In the genomic region with DNA sequence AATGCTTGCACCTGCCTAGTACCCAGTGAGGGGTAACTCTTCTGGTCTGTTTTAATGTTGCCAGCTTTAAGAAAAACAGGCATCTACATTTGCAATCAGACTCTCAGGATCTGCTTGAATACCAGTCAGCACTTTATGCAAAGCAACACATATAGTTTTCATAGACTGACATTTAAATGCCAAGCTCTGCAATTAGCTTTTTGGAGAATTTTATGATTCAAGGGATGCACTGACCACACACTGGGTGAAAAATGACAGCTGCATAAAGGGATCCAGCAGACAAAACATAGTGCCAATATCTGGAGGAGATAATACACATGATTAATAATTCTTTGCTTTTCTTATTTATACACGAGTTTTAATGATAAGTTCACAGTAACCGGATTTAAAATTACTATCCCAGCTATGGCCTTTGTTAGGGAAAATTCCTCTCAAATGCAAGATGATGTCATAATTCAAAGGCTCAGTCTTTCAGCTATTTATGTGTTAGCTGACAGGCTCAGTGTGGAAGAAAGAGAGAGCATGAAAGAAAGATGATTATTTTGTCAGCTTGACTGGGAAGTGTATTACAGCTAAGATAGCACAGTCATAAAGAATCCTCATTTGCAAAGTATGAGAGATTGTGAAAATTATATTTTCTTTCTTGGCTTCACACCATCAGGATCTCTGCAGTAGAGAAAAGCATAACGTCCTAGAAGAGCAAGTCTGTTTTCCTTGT, we compare ENCODE assay signal across 28 mouse cellular contexts.
DNase-seq lines count a peak whose midpoint lies in the region; ATAC-seq and TF ChIP-seq lines count a peak whose summit lies in the region.
"Had no signal": no experiment of that assay in that cellular context is flagged by ENCODE, and none has a peak within 500 bp of the region (broad histone marks: within the 10 kb centered on the region; RNA-seq: fewer than 3 reads in every experiment).

No protein-coding gene starts in this region.

- no peaks in the 10 kb centered on the region for H3K4me1 ChIP-seq in forebrain, embryonic 13.5 days
- no peaks in the 10 kb centered on the region for H3K4me1 ChIP-seq in forebrain, embryonic 11.5 days (replicated peaks; ENCODE audit: control insufficient read depth, insufficient read depth, low read length)
- H3K4me1 ChIP-seq in hindbrain, embryonic 14.5 days (replicated peaks; ENCODE audit: control insufficient read depth, insufficient read depth, low read length) = no peaks in the 10 kb centered on the region
- no peaks in the 10 kb centered on the region for H3K4me1 ChIP-seq in hindbrain, embryonic 11.5 days (replicated peaks; ENCODE audit: control insufficient read depth, insufficient read depth, low read length)
- no peaks in the 10 kb centered on the region for H3K4me1 ChIP-seq in midbrain, embryonic 15.5 days
- H3K4me1 ChIP-seq in midbrain, embryonic 11.5 days (ENCODE audit: control insufficient read depth, insufficient read depth, low read length) = no peaks in the 10 kb centered on the region
- no peaks in the 10 kb centered on the region for H3K4me1 ChIP-seq in hindbrain, postnatal 0 days (ENCODE audit: insufficient read depth, low read length)
- H3K4me1 ChIP-seq: embryonic facial prominence, embryonic 12.5 days; heart, embryonic 13.5 days; limb, embryonic 12.5 days; stomach, embryonic 15.5 days had no signal

- H3K4me2 ChIP-seq in forebrain, embryonic 13.5 days = no peak overlapping the region
- H3K4me2 ChIP-seq in forebrain, embryonic 11.5 days (ENCODE audit: low read depth, low read length, severe bottlenecking) = no peak overlapping the region
- no peak overlapping the region for H3K4me2 ChIP-seq in hindbrain, embryonic 14.5 days (replicated peaks)
- no peak overlapping the region for H3K4me2 ChIP-seq in hindbrain, embryonic 11.5 days (replicated peaks; ENCODE audit: low read depth, low read length)
- no peak overlapping the region for H3K4me2 ChIP-seq in midbrain, embryonic 15.5 days
- H3K4me2 ChIP-seq in midbrain, embryonic 11.5 days = no peak overlapping the region
- H3K4me2 ChIP-seq in hindbrain, postnatal 0 days (ENCODE audit: low read depth, low read length) = no peak overlapping the region
- H3K4me2 ChIP-seq: embryonic facial prominence, embryonic 12.5 days; heart, embryonic 13.5 days; limb, embryonic 12.5 days; liver, embryonic 11.5 days; stomach, embryonic 15.5 days had no signal

- no peaks in the 10 kb centered on the region for H3K9me3 ChIP-seq in forebrain, embryonic 13.5 days (replicated peaks)
- H3K9me3 ChIP-seq in forebrain, embryonic 11.5 days (ENCODE audit: control insufficient read depth, low read length) = no peaks in the 10 kb centered on the region
- no peaks in the 10 kb centered on the region for H3K9me3 ChIP-seq in hindbrain, embryonic 14.5 days (ENCODE audit: control insufficient read depth, low read length)
- no peaks in the 10 kb centered on the region for H3K9me3 ChIP-seq in hindbrain, embryonic 11.5 days (ENCODE audit: control insufficient read depth, low read length)
- H3K9me3 ChIP-seq in midbrain, embryonic 15.5 days = no peaks in the 10 kb centered on the region
- no peaks in the 10 kb centered on the region for H3K9me3 ChIP-seq in midbrain, embryonic 11.5 days (ENCODE audit: control insufficient read depth, low read length)
- H3K9me3 ChIP-seq in hindbrain, postnatal 0 days (ENCODE audit: low read length) = no peaks in the 10 kb centered on the region
- H3K9me3 ChIP-seq: embryonic facial prominence, embryonic 12.5 days; heart, embryonic 13.5 days; limb, embryonic 12.5 days; stomach, embryonic 15.5 days had no signal

- 58% methylated on average over 3 of the region's 3 CpGs for WGBS in forebrain, embryonic 13.5 days
- whole genome bisulfite sequencing in forebrain, embryonic 11.5 days = 84% methylated on average over 3 of the region's 3 CpGs
- WGBS in hindbrain, embryonic 14.5 days = 61% methylated on average over 3 of the region's 3 CpGs
- WGBS in hindbrain, embryonic 11.5 days = 70% methylated on average over 3 of the region's 3 CpGs
- whole genome bisulfite sequencing in midbrain, embryonic 15.5 days = 54% methylated on average over 3 of the region's 3 CpGs
- WGBS in midbrain, embryonic 11.5 days = 80% methylated on average over 3 of the region's 3 CpGs
- 54% methylated on average over 3 of the region's 3 CpGs for WGBS in hindbrain, postnatal 0 days

- no peak for DNase-seq in forebrain, embryonic 11.5 days (ENCODE audit: low spot score)
- peak; percentile 31 for DNase-seq in hindbrain, embryonic 14.5 days (ENCODE audit: low spot score)
- DNase-seq in hindbrain, embryonic 11.5 days (ENCODE audit: low spot score) = no peak
- DNase-seq in midbrain, embryonic 11.5 days (ENCODE audit: low spot score, missing footprints) = no peak
- peak; percentile 3 for DNase-seq in hindbrain, postnatal 0 days (ENCODE audit: low spot score)
- no peak for DNase-seq in spleen, postnatal 14 days (ENCODE audit: low spot score in 2 of 2)
- DNase-seq: adrenal gland, postnatal 25 days; cerebellum, adult 11-12 months; cerebellum, postnatal 14 days; gastrocnemius, postnatal 25 days; heart, adult 2 months; heart, postnatal 14 days; kidney, adult 18-20 months; liver, postnatal 0 days; right cerebral cortex, adult 18-20 months; right cerebral cortex, postnatal 4 days; thymus, adult 18-20 months; thymus, postnatal 36 days had no signal

- no peak overlapping the region for H3K4me3 ChIP-seq in forebrain, embryonic 13.5 days
- no peak overlapping the region for H3K4me3 ChIP-seq in forebrain, embryonic 11.5 days (ENCODE audit: low read depth, low read length)
- H3K4me3 ChIP-seq in hindbrain, embryonic 14.5 days (replicated peaks; ENCODE audit: low read length) = no peak overlapping the region
- H3K4me3 ChIP-seq in hindbrain, embryonic 11.5 days (ENCODE audit: low read depth, low read length) = no peak overlapping the region
- no peak overlapping the region for H3K4me3 ChIP-seq in midbrain, embryonic 15.5 days
- no peak overlapping the region for H3K4me3 ChIP-seq in midbrain, embryonic 11.5 days (ENCODE audit: low read depth, low read length)
- no peak overlapping the region for H3K4me3 ChIP-seq in hindbrain, postnatal 0 days (ENCODE audit: low read length)
- H3K4me3 ChIP-seq: embryonic facial prominence, embryonic 12.5 days; heart, adult 2 months; heart, embryonic 13.5 days; limb, embryonic 12.5 days; myocyte; stomach, embryonic 15.5 days had no signal

- no peaks in the 10 kb centered on the region for H3K27me3 ChIP-seq in forebrain, embryonic 13.5 days
- no peaks in the 10 kb centered on the region for H3K27me3 ChIP-seq in forebrain, embryonic 11.5 days (ENCODE audit: control insufficient read depth, insufficient read depth, low read length)
- no peaks in the 10 kb centered on the region for H3K27me3 ChIP-seq in hindbrain, embryonic 14.5 days (ENCODE audit: control insufficient read depth, insufficient read depth, low read length)
- no peaks in the 10 kb centered on the region for H3K27me3 ChIP-seq in hindbrain, embryonic 11.5 days (ENCODE audit: control insufficient read depth, insufficient read depth, low read length)
- no peaks in the 10 kb centered on the region for H3K27me3 ChIP-seq in midbrain, embryonic 15.5 days (replicated peaks)
- H3K27me3 ChIP-seq in midbrain, embryonic 11.5 days (ENCODE audit: control insufficient read depth, insufficient read depth, low read length) = no peaks in the 10 kb centered on the region
- H3K27me3 ChIP-seq in hindbrain, postnatal 0 days (ENCODE audit: insufficient read depth, low read length) = no peaks in the 10 kb centered on the region
- H3K27me3 ChIP-seq: embryonic facial prominence, embryonic 12.5 days; heart, embryonic 13.5 days; limb, embryonic 12.5 days; stomach, embryonic 15.5 days had no signal

- peak; percentile 51; the same call in 1 of the 2 replicates for ATAC-seq in forebrain, embryonic 13.5 days
- no peak for ATAC-seq in forebrain, embryonic 11.5 days (replicated peaks; ENCODE audit: low FRiP score)
- ATAC-seq in hindbrain, embryonic 14.5 days (ENCODE audit: low FRiP score) = no peak
- ATAC-seq in hindbrain, embryonic 11.5 days (ENCODE audit: low FRiP score) = no peak
- ATAC-seq in midbrain, embryonic 15.5 days (replicated peaks) = peak; percentile 54; the same call in 1 of the 2 replicates
- ATAC-seq in midbrain, embryonic 11.5 days (ENCODE audit: low FRiP score) = no peak
- ATAC-seq in hindbrain, postnatal 0 days = no peak
- ATAC-seq: liver, postnatal 0 days; lung, postnatal 0 days had no signal

- no peak overlapping the region for H3K27ac ChIP-seq in forebrain, embryonic 13.5 days
- H3K27ac ChIP-seq in forebrain, embryonic 11.5 days (ENCODE audit: low read depth, low read length) = no peak overlapping the region
- H3K27ac ChIP-seq in hindbrain, embryonic 14.5 days = no peak overlapping the region
- no peak overlapping the region for H3K27ac ChIP-seq in hindbrain, embryonic 11.5 days (ENCODE audit: low read depth, low read length)
- H3K27ac ChIP-seq in midbrain, embryonic 15.5 days = no peak overlapping the region
- no peak overlapping the region for H3K27ac ChIP-seq in midbrain, embryonic 11.5 days (ENCODE audit: low read depth, low read length)
- H3K27ac ChIP-seq in hindbrain, postnatal 0 days = no peak overlapping the region
- H3K27ac ChIP-seq: embryonic facial prominence, embryonic 12.5 days; heart, adult 2 months; heart, embryonic 13.5 days; limb, embryonic 12.5 days; macrophage; stomach, embryonic 15.5 days had no signal

- no peaks in the 10 kb centered on the region for H3K36me3 ChIP-seq in forebrain, embryonic 13.5 days (ENCODE audit: poor library complexity, severe bottlenecking)
- H3K36me3 ChIP-seq in forebrain, embryonic 11.5 days (ENCODE audit: control insufficient read depth, insufficient read depth, low read length) = no peaks in the 10 kb centered on the region
- H3K36me3 ChIP-seq in hindbrain, embryonic 14.5 days (replicated peaks; ENCODE audit: control insufficient read depth, insufficient read depth) = no peaks in the 10 kb centered on the region
- no peaks in the 10 kb centered on the region for H3K36me3 ChIP-seq in hindbrain, embryonic 11.5 days (ENCODE audit: control insufficient read depth, insufficient read depth, low read length)
- H3K36me3 ChIP-seq in midbrain, embryonic 15.5 days (replicated peaks) = no peaks in the 10 kb centered on the region
- no peaks in the 10 kb centered on the region for H3K36me3 ChIP-seq in midbrain, embryonic 11.5 days (ENCODE audit: control insufficient read depth, insufficient read depth, low read length)
- H3K36me3 ChIP-seq in hindbrain, postnatal 0 days (ENCODE audit: insufficient read depth, low read length) = no peaks in the 10 kb centered on the region
- H3K36me3 ChIP-seq: embryonic facial prominence, embryonic 12.5 days; heart, embryonic 13.5 days; limb, embryonic 12.5 days; stomach, embryonic 15.5 days had no signal

- H3K9ac ChIP-seq in forebrain, embryonic 13.5 days = no peak overlapping the region
- no peak overlapping the region for H3K9ac ChIP-seq in forebrain, embryonic 11.5 days (ENCODE audit: low read length)
- H3K9ac ChIP-seq in hindbrain, embryonic 14.5 days = no peak overlapping the region
- H3K9ac ChIP-seq in hindbrain, embryonic 11.5 days (ENCODE audit: low read depth, low read length) = no peak overlapping the region
- no peak overlapping the region for H3K9ac ChIP-seq in midbrain, embryonic 15.5 days
- no peak overlapping the region for H3K9ac ChIP-seq in midbrain, embryonic 11.5 days (ENCODE audit: low read length)
- no peak overlapping the region for H3K9ac ChIP-seq in hindbrain, postnatal 0 days (replicated peaks; ENCODE audit: low read length)
- H3K9ac ChIP-seq: embryonic facial prominence, embryonic 12.5 days; heart, embryonic 13.5 days; limb, embryonic 12.5 days; liver, postnatal 0 days; stomach, embryonic 15.5 days had no signal

- TF ChIP-seq CTCF in hindbrain, postnatal 0 days (IDR thresholded peaks at IDR 0.05; ENCODE audit: low read depth) = no peak

Comparison
In these comparisons a context has a peak if more than half of its experiments do, and no peak if none do; other contexts are left out.
1. ATAC-seq: peak in forebrain, embryonic 13.5 days (single experiment) and midbrain, embryonic 15.5 days (single experiment); none in forebrain, embryonic 11.5 days (single experiment), hindbrain, embryonic 14.5 days (single experiment), hindbrain, embryonic 11.5 days (single experiment), midbrain, embryonic 11.5 days (single experiment) and hindbrain, postnatal 0 days (single experiment).
2. DNase-seq: peak in hindbrain, embryonic 14.5 days (single experiment) and hindbrain, postnatal 0 days (single experiment); none in forebrain, embryonic 11.5 days (single experiment), hindbrain, embryonic 11.5 days (single experiment), midbrain, embryonic 11.5 days (single experiment) and spleen, postnatal 14 days (0 of 2).